Mouse (Mus musculus) kidney, adult 18-20 months (tissue): ENCODE data around the gene Gm609.
A peak's percentile ranks its signal among the peaks of the same experiment; 100 is the strongest.
"Not testable (repeated sequence)": the region's sequence is repeated elsewhere in the genome, so short reads cannot be mapped to it uniquely, and the experiment has no call there.

Source experiments
- DNase-seq: peaks from one replicate; pipeline ENCODE4 v3.0.0; 2021

Gene Gm609

DNA sequence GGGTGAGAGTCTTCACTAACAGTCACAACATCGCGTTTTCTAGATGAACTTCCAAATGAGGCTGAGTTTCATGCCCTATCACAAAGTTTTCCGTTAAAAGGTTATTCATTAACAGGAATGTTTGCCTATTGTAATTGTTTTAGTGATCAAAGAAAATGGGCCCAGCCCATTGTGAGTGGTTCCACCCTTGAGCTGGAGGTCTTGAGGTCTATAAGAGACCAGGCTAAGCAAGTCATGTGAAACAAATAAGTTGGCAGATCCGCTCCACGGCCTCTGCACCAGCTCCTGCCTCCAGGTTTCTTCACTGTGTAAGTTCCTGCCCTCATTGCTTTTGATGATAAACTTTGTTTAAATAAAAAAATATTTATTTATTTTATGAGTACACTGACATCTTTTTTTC, at the start of gene Gm609:
Gene Gm609, minus strand, starts transcription at position 43 of the 400 bp plus-strand sequence.
- DNase-seq: no peak

DNA sequence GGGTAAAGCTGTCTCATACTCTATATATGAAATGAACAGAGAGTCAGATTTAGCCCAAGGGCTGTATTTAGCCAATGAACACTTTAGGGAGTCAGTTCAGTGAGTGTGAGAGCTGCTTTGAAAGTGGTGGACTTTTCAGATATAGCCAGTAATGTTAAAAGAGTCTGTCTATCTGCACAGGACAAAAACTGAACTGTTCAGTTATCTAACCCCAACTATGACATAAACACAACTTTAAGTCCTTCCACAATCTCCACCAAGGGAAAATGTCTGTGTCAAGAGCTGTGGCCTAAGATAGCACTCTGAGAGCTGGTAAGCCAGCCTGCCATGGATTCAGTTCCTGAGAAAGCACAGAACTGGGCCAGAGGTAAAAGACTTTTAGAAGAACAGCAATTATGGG, 49.3 kb upstream of the Gm609 start:
- DNase-seq: no peak

DNA sequence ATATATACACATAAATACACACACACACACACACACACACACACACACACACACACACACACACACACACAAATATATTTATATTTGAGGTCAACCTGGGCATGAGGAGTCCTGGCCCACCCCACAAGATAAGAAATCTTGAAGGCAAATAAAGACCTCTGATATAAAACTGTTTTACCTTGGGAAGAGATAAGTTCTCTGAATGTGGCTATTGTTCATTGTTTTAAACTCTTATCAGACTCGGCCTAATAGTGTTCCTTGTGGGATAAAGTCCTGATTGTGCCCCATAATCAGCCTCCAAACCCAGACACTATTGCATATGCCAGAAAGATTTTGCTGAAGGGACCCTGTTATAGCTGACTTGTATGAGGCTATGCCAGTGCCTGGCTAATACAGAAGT, 45.6 kb upstream of the Gm609 start:
- DNase-seq: not testable (repeated sequence)

DNA sequence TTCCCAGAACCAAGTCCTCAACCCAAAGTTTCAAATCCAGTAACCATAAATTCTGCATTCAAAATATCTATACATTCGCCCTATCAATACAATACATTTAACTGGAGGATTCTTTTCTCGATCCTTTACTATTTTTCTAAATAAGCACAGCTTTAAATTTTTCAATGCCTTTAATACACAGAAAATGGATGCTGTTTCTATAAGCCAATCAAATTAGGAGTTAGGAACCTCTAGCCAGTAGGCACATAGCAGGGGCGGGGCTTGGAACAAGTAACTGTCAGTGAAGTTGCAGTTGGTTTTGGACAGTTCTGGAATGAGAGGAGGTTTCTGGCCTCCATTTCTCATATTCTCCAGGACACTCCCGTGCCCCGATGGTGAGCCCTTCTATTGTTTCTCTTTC, 42.2 kb upstream of the Gm609 start, which contains the start of gene Slc9c1:
Gene Slc9c1, plus strand, starts transcription at position 301 of the 400 bp plus-strand sequence.
- no peak for DNase-seq

DNA sequence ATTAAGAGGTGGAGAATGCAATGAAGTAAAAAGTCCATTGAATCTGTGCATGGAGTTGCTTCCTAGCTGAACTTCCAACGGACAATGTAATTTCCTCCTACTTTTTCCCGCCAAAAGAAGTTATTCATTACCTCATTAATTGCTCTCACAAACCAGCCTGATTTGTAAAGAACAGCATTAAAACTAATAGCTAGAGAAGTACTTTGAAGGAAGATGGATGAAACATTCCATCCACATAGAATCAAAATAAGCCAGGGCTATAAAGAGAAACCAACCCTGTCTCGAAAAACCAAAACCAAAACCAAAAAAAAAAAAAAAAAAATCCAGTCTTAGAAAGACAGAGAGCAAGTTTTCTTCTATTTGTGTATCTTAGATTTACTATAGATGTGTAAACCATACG, 39.2 kb upstream of the Gm609 start, which contains the start of gene Gm17783:
Gene Gm17783, minus strand, starts transcription at position 101 of the 400 bp plus-strand sequence.
- DNase-seq: no peak

DNA sequence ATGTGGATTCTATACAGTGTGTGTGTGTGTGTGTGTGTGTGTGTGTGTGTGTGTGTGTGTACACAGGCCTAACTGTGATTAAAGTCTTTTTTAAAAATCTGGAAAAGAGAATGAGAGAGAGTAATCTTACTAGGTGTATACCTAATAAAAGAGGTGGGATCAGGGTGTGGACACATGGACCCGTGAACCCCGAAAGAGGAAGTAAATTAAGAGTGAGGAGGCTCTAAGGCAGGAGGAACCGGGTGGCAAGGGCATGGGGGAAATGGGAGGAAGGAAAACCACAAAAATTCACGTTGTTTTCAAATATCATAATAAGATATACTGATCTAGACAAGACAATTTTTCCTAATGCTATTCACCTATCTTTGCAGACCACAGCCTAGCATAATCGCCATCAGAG, 32.8 kb upstream of the Gm609 start:
- no peak for DNase-seq

DNA sequence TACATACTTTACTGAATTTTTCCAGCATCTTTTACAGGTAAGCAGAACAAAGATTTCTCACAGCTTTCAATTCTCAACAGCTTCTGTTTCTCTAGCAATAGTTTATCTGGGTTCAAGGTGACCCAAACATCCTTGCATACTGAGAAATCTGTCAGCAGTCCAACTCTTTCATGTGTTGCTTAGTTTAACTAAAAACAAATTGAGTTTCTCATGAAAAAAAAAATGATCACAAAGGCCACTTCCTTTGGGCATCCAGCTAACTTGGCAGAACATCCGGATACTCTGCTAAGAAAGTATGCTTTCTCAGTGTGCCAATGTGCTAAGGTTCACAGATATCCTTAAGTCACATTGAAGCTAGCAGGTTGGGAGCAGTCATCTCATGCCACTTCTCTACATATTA, 2.6 kb upstream of the Gm609 start:
- no peak for DNase-seq

DNA sequence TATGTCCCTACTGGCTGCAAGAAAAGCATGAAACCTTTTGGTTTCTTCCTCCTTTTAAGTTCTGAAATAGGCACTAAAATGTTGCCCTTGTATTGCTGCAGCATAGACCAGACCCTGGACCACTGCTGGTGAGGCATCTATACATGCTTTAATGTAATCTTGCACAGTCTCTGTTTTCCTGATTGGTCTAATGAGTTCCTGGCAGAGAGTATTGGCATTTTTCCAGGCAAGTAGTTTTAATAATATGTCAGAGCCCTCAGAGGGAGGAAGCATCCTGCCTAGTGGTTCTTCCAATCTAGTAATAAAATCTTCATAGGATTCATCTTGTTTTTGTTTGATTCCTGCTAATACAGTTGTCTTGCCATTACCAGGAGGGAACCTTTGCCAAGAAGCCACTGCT, 15.8 kb downstream of the Gm609 start:
- DNase-seq: no peak

DNA sequence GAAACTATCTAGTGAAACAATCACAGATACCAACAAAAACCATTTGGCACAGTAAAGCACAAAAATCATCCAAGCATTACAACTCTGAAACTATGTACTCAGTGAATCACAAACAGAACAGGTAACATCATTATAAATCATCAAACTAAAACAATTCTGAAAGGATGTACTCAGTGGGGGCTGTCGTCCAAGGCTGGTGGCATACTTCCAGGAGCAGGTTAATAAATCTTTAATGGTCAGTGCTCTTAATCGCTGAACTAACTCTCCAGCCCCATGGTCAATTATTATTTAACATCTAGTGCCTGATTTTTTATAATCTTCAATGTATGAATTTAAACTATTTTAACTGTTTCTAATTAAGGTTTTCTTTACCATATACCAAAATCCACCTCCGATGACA, 20.9 kb downstream of the Gm609 start:
- DNase-seq: peak; percentile 24

DNA sequence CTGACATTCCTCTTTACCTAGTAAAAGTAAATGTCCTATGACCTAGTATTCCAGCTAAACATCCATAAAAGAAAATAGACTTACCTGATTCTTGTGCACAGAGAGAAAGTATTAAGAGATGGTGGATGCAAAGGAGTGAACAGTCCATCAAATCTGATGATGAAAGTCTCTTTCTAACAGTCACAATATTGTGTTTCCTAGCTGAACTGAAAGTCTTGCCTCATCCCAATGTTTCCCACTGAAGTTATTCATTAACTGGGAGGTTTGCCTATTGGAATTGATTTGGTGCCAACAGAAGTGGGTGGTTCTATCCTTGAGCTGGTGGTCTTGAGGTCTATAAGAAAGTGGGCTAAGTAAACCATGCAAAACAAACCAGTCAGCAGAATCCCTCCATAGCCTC, 38.0 kb downstream of the Gm609 start:
- DNase-seq: no peak

DNA sequence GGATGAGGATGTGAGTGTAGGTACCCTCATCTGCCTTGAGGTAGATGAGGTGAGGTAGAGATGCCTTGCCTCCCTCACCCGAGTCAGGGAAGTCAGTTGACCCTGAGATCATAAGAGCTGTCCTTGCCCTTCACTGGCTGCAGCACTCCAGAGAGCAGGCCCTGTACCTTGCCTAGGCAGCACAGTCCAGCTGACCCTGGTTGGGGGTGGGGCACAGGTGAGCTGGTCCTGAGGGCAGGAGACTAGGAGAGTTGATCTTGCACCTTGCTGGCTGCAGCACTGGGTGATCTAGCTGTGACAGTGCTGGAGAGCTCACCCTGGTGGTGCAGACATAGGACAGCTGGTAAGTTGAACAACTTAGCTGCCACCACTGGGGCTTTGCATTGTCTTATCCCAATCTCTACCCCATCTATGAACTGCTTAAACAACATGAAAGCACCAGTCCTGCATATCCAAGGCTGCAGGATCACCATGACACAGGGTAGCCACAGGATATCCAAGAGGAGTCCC, 55.5 kb downstream of the Gm609 start:
- no peak for DNase-seq

DNA sequence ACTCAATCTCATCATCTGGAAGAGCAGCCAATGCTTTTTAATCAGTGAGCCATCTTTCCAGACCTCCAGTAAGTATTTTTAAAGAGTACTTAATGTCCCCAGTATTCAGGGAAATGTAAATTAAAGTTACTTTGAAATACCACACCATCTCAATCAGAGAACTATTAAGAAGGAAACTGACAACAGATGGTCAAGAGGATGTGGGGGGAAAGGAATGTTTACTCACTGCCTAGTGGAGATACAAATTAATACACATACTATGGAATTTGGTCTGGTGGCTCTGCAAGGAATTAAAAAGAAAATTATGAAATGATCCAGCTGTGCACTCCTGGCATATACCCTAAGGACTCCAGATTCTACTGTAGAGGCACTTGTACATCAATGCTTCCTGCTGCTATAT, 57.2 kb downstream of the Gm609 start:
- DNase-seq: no peak

DNA sequence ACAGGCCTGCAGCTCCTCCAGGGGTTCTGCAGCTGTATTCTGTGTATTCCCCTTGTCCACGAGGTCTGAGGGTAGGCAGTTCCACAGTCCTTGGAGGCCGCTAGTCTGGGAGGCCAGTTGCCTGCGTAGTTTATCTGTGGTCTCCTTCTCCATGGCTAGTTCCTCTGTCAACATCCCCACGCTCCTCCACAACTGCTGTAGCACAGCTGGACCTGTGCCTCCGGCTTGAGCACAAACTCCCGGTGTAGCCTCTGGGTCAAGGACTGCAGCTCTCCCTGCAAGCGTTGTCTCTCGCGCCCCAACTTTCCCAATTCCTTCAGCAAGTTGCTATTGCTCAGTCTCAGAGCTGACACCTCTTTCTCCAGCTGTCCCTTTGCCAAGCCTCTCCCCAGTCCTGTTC, 65.1 kb downstream of the Gm609 start:
- no peak for DNase-seq

DNA sequence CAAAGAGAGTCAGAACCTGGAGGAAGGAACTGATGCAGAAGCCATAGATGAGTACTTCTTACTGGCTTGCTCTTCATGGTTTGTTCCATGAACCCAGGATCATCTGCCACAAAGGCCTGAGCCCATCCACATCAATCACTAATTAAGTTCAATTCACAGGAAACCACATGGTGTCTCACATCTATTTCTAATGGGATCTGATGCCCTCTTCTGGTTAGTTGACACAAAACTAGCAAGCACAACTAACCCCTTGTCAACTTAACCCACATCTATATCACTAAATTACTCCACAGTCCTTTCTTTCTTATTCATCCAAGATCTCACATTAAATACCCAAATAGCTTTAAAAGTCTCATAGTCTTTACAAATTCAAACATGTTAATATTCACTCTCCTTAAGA, 79.3 kb downstream of the Gm609 start:
- DNase-seq: no peak

DNA sequence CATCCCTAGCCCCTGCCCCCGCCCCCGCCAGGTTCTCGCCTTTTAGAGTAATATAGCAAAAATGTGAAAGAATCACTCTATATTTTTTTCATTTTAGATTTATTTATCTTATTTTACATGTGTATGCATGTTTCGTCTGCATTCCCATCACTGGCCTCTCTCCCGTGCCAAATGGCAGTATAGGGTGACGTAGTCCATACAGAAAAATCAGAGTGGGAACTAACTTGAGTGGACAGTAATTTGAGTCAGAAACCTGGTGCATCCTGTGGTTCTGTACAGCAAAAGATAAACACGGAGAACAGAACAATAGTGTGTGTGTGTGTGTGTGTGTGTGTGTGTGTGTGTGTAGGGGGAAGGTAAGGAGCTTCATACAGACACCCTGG, 83.7 kb downstream of the Gm609 start:
- DNase-seq: not testable (repeated sequence)

DNA sequence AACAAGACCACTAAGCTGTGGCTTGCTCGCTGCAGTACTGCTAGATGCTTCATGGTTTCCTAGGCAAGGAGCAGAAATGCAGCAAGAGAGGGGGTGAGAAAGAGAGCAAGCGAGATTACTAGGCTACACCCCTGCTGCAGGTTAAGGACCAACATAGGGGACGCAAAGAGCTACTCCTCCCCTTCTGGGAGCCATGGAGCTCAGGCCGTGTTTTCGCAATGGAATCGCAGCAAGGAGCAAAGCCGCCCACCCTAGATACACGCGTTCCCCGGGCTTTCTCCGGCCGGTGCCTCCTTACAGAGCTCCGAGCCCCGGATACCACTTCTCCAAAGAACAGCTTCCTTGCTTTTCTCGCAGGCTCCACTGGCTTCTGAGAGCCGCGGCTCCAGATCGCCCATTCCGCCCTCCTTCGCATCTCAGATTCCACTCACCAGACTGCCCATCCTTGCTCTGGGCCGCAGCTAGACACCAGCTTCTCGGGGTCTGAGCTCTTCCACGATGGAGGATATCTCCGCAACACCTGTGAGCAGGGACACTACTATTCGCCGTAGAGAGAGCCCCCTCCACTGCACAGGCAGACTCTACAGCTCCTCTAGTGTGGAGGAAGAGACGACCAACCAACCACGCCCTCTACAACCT, 84.2 kb downstream of the Gm609 start, which contains the start of gene Cd200:
Gene Cd200, minus strand, starts transcription at position 629 of the 639 bp plus-strand sequence.
- peak; percentile 51 for DNase-seq

DNA sequence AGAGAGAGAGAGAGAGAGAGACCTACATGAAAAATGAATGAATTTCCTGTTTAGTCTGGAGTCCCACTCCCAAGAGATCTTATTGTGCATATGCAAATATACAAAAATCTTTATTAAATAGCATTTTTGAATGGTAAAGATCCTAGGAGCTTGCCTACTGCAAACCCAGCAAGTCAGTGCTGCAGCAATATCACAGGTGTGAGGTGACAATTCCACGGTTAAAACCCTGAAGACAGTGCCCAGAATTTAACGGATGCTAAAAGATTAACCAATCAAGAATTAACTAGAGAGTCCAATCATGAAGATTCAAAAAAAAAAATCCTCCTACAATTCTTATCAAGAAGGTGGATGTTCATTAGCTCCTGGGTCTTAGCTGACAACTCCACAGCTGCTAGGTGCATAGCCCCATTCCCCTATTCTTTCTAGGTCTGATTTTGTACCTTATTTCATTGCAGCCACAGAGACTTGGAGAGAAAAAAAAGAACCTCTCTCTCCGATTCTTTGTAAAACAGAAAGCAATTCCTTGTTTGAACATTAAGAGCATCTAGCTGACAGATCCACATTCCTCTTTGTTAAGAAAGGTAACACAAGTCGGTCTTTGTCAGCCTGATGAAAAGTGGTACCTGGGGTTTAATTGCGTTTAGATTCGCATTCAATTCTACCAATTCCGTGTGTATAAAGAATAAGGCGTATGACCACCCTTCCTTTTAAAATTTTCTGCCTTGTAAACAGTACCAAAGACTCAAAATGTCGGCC, 84.9 kb downstream of the Gm609 start:
- no peak for DNase-seq

DNA sequence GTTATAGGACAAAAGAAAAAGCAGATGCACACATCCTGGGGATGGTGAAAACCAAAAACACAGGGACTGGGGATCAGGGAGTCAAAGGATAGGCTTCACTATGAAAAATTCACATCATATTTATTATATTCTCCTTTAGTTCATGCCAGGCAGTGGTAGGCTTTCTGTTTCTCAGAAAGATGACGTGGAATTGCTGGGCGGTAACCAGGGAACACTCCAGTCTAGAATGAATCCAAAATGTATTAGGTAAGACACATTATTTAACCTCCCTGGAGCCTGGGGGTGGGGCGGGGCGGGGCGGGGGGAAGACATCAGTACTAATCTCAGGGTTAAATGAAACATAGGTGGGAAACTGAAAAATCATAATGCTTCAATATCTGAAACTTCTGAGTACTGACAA, 85.7 kb downstream of the Gm609 start:
- DNase-seq: no peak

DNA sequence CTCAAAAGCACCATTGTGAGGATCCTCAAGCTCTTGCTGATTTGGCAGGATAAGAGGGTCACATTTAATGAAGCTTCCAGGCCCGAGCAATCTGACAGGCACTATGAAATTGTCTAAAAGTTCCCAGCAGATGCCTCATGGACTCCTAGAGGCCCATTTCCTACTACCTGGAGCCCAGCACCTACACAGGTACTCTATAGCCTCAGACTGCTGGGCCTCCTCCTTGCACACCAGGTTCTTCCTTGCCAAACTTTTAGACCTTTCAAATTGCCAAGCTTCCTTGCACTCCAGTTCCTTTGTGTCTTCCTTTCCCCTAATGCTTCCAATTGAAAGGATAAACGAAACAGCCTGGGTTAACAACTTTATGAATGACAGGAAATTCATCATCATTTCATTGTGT, 89.8 kb downstream of the Gm609 start:
- no peak for DNase-seq

DNA sequence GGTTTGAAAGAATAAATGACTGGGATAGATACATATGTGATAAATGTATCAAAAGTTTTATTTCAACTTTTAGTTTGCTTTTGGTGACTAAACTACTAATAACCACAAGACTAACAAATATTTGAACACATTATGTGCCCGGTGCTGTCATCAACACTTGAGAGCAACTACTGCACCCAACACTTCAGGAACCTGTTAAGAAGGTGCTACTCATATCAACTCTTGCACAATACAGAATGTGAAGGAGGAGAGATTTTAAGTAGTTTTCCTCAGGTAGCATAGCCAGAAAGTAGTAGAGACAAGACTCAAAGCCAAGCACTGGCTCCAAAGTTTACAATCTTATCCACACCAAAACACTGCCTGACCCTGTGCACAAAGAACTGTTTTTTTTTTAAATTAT, 90.7 kb downstream of the Gm609 start:
- DNase-seq: no peak

DNA sequence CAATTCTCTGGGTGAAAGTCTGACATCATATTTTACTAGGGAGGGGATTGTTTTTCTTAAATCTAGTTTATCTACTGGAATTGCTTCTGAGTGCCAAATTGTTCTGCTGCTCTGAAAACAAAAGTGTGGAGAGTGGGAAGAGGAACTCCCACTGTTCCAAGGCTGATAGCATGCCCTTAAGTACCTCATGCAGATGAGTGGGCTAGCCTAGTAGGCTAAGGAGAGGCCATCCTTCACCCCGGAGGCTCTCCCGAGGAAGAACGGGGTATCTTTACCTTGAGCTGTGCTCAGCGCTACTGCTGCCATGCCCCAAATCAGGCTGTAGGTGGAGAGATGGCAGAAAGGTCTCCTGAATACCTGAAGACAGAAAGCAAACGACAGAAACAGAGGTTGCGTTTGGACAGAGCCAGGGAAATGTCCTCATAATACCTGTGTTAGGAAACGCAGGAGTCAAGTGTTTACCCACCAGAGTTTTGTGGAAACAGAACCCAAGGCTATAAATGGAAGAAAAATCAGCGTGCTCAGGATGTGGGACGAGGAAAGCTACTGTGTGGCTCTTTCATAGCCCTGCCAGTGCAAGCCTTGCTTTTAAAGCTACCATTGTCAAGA, 92.7 kb downstream of the Gm609 start:
- no peak for DNase-seq

DNA sequence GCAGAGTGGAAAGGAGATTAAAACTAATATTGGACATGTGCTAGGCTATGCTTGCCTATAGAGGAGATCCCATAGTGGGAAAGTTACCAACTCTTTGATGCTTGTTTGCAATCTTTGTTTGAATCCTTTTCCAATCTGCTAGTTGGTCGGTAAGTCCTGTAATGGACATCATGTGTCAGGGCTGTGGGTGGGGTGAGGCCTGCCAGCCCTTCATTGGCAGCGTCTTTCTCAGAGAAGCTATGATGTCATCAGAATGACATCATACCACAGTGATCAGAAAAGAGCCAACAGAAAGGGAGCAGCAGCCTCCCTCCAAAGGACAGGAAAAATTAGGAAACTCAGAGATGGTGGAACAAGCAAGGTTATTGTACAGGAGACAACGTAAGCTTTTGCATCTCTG, 93.4 kb downstream of the Gm609 start:
- no peak for DNase-seq

DNA sequence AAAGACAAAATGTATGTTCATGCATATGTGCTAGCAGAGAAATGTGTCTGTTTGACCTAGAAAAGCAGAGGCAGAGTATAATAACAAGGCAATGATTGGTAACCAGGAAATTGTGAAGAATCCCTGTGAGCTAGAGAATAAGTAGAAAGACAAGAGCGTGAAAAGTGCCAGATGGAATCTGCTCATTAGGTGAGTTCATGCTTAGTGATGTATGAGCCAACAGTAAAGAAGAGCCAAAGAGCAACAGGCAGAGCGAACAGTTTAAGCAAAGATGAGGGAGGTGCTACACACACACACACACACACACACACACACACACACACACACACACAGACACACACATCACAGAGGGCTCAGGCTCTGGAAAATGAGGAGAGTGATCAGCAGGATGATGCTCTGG, 95.3 kb downstream of the Gm609 start:
- DNase-seq: no peak

DNA sequence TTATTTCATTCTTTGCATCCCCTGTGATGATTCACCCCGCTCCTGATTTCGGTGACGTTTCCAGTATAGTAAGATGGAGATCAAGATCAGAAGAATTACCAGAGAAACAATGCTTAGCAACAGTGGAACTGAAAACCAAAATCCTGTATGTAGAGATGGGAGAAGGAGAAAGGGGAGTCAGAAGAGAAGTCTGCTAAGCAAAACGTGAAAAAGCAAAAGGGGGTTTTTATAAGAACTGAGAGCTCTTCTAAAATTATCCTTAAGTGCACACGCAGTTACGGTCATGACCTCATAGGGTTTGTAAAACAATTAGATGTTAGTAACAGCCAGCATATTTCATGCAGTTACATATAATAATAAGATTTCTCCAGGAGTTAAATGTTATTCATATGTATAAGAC, 100.5 kb downstream of the Gm609 start:
- DNase-seq: no peak
